Mouse (Mus musculus) ovary, adult 18-20 months (tissue): ENCODE results near the gene Rbm44.

Experiments
- DNase-seq: peaks from one replicate; pipeline ENCODE4 v3.0.0; 2022; ENCODE audit warnings: low spot score, mixed read lengths

The Rbm44 gene

DNA sequence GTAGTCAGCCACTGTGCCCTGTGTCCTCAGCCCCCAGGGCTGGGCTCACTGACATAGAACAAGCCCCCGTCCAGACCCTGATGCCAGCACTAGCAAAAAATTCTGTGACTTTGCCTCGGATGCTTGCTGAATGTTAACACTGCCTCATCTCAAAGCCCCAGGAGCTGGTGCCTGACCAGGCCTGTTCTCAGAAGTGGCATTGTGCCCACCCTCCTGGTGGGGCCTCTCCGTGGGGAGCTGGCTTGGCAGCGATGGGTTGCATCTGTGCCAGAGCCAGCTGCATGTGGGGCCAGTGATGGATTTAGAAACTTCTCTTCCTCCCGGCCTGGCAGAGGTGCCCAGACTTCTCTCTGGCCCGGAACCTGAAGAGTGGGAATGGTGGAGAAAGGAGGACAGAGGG is 64.9 kb downstream of the Rbm44 start:
- DNase-seq = peak; percentile 30

DNA sequence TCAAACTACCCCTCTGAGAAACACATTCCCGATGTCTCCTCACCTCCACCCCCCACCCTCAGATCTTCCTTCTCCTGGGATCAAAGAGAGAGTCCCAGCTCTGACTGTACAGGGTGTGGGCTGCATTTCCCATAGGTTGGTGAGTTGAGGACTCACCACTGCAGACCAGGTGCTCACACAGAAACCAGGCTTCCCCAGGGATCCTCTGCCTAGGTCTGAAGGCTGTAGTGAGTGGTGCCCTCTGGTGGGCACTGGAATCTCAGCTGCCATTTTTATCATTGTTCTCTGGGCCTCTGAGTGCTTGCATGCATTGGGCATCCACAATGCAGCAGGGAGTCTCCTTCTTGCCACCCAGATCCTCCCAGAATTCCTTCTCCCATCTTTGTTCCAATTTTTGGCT is 66.2 kb downstream of the Rbm44 start:
- DNase-seq = no peak

DNA sequence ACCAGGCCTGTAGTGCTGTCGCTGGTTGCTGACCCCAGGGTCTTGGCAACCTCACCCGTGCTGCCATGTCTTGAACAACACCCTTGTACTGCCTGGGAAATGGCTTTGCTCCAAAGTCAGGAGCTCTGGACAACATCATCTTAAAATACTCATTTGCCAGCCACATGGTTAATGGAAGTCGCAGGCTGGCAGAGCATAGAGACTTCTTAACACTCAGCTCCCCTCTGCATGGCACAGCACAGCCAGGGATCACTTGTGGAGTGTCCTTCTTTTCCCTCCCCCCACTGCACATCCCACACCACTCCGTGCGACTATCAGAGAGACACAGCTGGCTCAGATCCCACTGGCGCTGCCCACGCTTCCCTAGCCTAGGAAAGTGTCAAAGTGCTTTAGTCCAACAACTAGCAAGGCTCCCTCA is 66.7 kb downstream of the Rbm44 start:
- peak; percentile 33 for DNase-seq

DNA sequence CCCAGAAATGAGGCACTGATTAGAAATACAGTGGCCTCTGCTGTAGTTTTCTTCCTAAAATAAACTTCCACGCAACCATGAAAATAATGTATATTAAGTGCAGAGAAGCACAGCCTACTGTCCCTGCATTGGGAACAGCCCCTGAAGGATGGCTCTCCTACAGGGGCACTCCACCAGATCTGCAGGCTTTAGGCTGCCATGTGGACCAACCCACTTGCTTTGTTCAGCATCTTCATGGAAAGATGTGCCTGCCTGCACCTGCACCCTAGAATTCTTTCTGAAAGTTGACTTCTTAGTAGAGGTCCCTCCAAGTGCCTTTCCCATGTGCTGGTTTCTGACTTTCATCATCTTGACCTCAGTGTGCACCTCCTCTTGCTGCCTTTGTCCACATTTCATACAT is 70.4 kb downstream of the Rbm44 start:
- DNase-seq = no peak

DNA sequence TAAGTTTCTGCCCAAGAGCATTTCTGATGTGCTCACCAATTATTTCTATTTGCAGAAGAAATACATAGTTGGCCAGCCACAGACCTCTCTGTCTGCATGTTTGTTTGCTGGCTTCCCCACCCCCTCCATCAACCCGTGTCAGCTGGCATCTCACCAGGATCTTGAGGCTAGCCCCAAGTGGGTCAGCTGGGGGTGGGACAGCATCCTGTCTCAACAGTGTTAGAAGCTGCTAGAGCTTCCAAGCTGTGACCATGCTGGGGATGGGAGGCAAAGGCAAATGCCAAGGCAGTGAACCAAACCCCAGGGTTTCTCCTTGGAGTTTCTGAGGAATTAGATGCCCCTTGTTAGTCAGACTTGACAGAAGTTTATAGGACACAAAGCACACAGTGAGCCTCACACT is 71.1 kb downstream of the Rbm44 start:
- DNase-seq = no peak

DNA sequence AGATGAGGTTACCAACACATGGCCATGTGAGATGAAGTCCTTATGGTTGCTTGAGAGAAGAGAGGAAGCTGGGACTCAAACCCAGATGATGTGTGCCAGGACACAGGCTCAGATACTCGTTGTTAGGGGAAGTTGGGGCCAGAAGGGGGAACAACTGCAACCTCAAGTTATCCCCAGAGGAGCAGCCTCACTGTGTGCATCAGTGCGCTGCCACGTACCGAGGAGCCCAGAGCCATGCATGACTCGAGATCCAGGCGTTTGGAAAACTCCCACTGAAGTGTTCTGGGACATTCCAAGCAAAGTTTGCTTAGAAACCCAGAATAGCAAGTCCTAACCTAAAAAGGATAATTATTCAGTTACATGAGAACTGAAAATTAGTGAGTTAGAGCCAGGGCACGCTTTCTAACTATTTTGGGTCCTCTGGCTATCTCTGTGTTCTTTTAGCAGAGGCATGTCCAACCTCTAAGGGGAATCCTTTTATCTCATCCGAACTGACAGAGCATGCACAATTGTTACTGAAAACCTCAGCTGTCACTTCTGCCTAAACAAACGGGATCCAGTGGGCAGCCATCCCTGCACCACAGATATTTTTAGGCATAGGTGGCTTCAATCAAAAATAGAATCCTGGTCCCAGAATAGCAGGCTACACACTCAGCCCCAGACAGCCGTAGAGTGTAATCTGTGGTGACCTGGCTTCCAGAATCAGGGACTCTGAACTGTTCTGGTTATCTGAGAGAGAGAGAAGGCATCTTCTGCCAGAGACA is 71.8 kb downstream of the Rbm44 start:
- DNase-seq = no peak

DNA sequence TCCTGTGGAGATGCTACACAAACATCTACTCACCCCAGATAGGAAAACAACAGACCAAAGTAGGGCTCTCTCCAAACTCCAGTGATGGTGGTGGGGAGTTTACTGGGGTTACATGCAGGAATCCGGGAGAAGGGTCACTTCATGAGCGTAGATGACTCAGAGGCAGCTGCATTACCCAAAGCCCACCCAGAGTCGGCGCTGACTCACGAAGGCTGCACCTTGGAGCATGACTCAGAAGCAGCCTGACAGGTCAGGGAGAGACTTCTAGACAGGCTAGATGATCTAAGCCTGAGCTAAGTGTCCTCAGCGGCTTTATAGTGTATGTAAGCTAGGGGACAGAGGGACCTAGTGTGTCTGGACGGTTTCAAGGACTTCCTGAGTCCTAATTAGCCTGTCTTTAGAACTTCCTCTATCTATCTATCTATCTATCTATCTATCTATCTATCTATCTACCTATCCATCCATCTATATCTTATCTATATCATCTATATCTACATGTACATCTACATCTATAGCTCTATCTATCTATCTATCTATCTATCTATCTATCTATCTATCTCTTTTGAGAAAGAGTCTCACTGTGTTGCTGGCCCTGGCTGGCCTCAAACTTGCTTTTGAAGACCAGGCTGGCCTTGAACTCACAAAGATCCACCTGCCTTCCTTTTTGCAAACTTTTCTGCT is 74.9 kb downstream of the Rbm44 start:
- no peak for DNase-seq

DNA sequence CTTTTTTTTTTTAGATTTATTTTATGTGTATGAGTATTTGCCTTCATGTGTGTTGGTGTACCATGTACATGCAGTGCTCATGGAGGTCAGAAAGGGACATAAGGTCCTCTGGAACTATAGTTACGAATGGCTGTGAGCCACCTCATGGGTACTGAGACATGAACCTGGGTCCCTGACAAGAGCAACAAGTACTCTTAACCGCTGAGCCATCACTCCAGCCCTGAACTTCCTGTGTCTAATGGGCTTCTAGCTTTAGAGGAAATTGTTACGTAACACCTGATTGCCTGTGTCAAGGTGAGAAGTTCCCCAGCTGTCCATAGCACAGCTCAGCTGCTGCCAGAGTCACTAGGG is 75.4 kb downstream of the Rbm44 start:
- DNase-seq = no peak
